20 mouse cellular contexts compared by ENCODE assay signal in the genomic region with DNA sequence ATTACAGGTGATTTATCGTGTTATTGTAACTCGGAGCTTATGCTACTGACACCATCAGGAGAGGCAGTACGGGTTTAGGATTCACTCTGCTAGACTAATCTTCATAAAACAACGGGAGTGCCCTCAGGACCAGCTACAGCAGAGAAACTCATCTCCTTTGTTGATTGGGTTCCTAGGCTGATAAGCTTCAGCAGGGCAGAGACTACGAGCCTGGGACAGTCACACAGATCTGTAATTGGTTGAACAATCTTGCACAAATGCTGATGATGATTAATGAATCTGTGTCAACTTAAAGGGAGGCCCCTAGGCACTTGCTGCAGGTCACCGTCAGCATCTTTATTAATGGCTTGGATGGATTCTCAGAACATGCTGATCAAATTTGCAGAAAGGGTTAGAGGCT. TPM values are rescaled to one million over a fixed set of nuclear protein-coding genes. Genes with fewer than 3 reads are reported as not detected.
DNase-seq lines count a peak whose midpoint lies in the region; ATAC-seq lines count a peak whose summit lies in the region.
"Had no signal": no experiment of that assay in that cellular context is flagged by ENCODE, and none has a peak within 500 bp of the region (broad histone marks: within the 10 kb centered on the region; RNA-seq: fewer than 3 reads in every experiment).

No protein-coding gene starts in this region.

- H3K4me2 ChIP-seq in neural tube, embryonic 13.5 days: no peak overlapping the region
- H3K4me2 ChIP-seq in hindbrain, embryonic 12.5 days (replicated peaks): no peak overlapping the region
- no peak overlapping the region for H3K4me2 ChIP-seq in hindbrain, embryonic 16.5 days (ENCODE audit: low read length)
- no peak overlapping the region for H3K4me2 ChIP-seq in midbrain, embryonic 13.5 days (replicated peaks)
- H3K4me2 ChIP-seq: embryonic facial prominence, embryonic 13.5 days; heart, embryonic 13.5 days had no signal

- H3K4me1 ChIP-seq in neural tube, embryonic 13.5 days (replicated peaks): no peaks in the 10 kb centered on the region
- peaks cover 3% of the 10 kb centered on the region; the same call in 1 of the 2 replicates for H3K4me1 ChIP-seq in hindbrain, embryonic 12.5 days
- no peaks in the 10 kb centered on the region for H3K4me1 ChIP-seq in hindbrain, embryonic 16.5 days (ENCODE audit: control insufficient read depth, insufficient read depth, low read depth, low read length)
- no peaks in the 10 kb centered on the region for H3K4me1 ChIP-seq in midbrain, embryonic 13.5 days (replicated peaks)

- 48% methylated on average over 6 of the region's 6 CpGs for WGBS in neural tube, embryonic 13.5 days
- WGBS in hindbrain, embryonic 12.5 days: 63% methylated on average over 6 of the region's 6 CpGs
- 54% methylated on average over 6 of the region's 6 CpGs for WGBS in hindbrain, embryonic 16.5 days
- WGBS in midbrain, embryonic 13.5 days: 70% methylated on average over 6 of the region's 6 CpGs

- H3K4me3 ChIP-seq in neural tube, embryonic 13.5 days: no peak overlapping the region
- H3K4me3 ChIP-seq in hindbrain, embryonic 12.5 days: no peak overlapping the region
- H3K4me3 ChIP-seq in hindbrain, embryonic 16.5 days (ENCODE audit: low read length): no peak overlapping the region
- no peak overlapping the region for H3K4me3 ChIP-seq in midbrain, embryonic 13.5 days (replicated peaks)
- H3K4me3 ChIP-seq: embryonic facial prominence, embryonic 13.5 days; gastrocnemius, adult 2 months; heart, embryonic 13.5 days had no signal

- no peaks in the 10 kb centered on the region for H3K9me3 ChIP-seq in neural tube, embryonic 13.5 days
- H3K9me3 ChIP-seq in hindbrain, embryonic 12.5 days (replicated peaks): no peaks in the 10 kb centered on the region
- no peaks in the 10 kb centered on the region for H3K9me3 ChIP-seq in hindbrain, embryonic 16.5 days (ENCODE audit: control insufficient read depth, low read length)
- no peaks in the 10 kb centered on the region for H3K9me3 ChIP-seq in midbrain, embryonic 13.5 days
- H3K9me3 ChIP-seq: embryonic facial prominence, embryonic 13.5 days; heart, embryonic 13.5 days had no signal

- no peak overlapping the region for H3K9ac ChIP-seq in neural tube, embryonic 13.5 days
- H3K9ac ChIP-seq in hindbrain, embryonic 12.5 days: no peak overlapping the region
- H3K9ac ChIP-seq in hindbrain, embryonic 16.5 days (ENCODE audit: low read depth, low read length): no peak overlapping the region
- no peak overlapping the region for H3K9ac ChIP-seq in midbrain, embryonic 13.5 days (replicated peaks)
- H3K9ac ChIP-seq: embryonic facial prominence, embryonic 13.5 days; heart, embryonic 13.5 days had no signal

- H3K36me3 ChIP-seq in neural tube, embryonic 13.5 days: no peaks in the 10 kb centered on the region
- no peaks in the 10 kb centered on the region for H3K36me3 ChIP-seq in hindbrain, embryonic 12.5 days
- H3K36me3 ChIP-seq in hindbrain, embryonic 16.5 days (ENCODE audit: control insufficient read depth, insufficient read depth, low read length): no peaks in the 10 kb centered on the region
- H3K36me3 ChIP-seq in midbrain, embryonic 13.5 days: no peaks in the 10 kb centered on the region
- H3K36me3 ChIP-seq: embryonic facial prominence, embryonic 13.5 days; heart, embryonic 13.5 days had no signal

- DNase-seq in neural tube, embryonic 10.5 days (ENCODE audit: extremely low spot score, low spot score): no peak
- DNase-seq in layer of hippocampus, adult 9-11 months: no peak
- no peak for DNase-seq in testis, postnatal 14 days (ENCODE audit: low spot score)
- DNase-seq: adrenal gland, postnatal 14 days; cerebellum, adult 18-20 months; cerebellum, adult 9-11 months; cerebellum, postnatal 36 days; gastrocnemius, adult 2 months; gastrocnemius, postnatal 25 days; heart, postnatal 36 days had no signal

- H3K27ac ChIP-seq in neural tube, embryonic 13.5 days (replicated peaks): 0 out of 2 replicates have a peak overlapping the region, but pooled peaks have one; percentile 38
- 0 out of 2 replicates have a peak overlapping the region, but pooled peaks have one; percentile 8 for H3K27ac ChIP-seq in hindbrain, embryonic 12.5 days
- no peak overlapping the region for H3K27ac ChIP-seq in hindbrain, embryonic 16.5 days (ENCODE audit: low read depth, low read length)
- H3K27ac ChIP-seq in midbrain, embryonic 13.5 days: no peak overlapping the region
- H3K27ac ChIP-seq: embryonic facial prominence, embryonic 13.5 days; gastrocnemius, adult 2 months; heart, embryonic 13.5 days had no signal

- ATAC-seq in neural tube, embryonic 13.5 days (ENCODE audit: low read depth): peak; percentile 59; the same call in 1 of the 2 replicates
- ATAC-seq in hindbrain, embryonic 12.5 days (ENCODE audit: low FRiP score): 0 out of 2 replicates have a peak, but pooled peaks have one; percentile 38
- peak; percentile 73 for ATAC-seq in hindbrain, embryonic 16.5 days
- ATAC-seq in midbrain, embryonic 13.5 days: no peak; the same call in 1 of the 2 replicates
- ATAC-seq: activated CD4-positive, CD25-positive, alpha-beta regulatory T cell, adult 4 months; forebrain, embryonic 14.5 days; Patski had no signal

- H3K27me3 ChIP-seq in neural tube, embryonic 13.5 days: no peaks in the 10 kb centered on the region
- no peaks in the 10 kb centered on the region for H3K27me3 ChIP-seq in hindbrain, embryonic 12.5 days
- H3K27me3 ChIP-seq in hindbrain, embryonic 16.5 days (replicated peaks; ENCODE audit: control insufficient read depth, insufficient read depth, low read length): no peaks in the 10 kb centered on the region
- H3K27me3 ChIP-seq in midbrain, embryonic 13.5 days: no peaks in the 10 kb centered on the region
- H3K27me3 ChIP-seq: embryonic facial prominence, embryonic 13.5 days; Patski had no signal

RNA-seq across cellular contexts. Expression of gene Gja8, which starts 52.6 kb away (rescaled TPM):
- 0.03 TPM in 1 of 2 replicates, not detected in the other for polyA plus RNA-seq in neural tube, embryonic 13.5 days (2015; fragmentation: Nextera tagmentation; extraction: Ambion mirVana)
- 0.03 and 0.05 TPM in 2 replicates for polyA plus RNA-seq in hindbrain, embryonic 12.5 days (2016; fragmentation: Nextera tagmentation; extraction: Ambion mirVana)
- polyA plus RNA-seq in hindbrain, embryonic 16.5 days (2015; fragmentation: Nextera tagmentation; extraction: Ambion mirVana): 0.03 and 0.04 TPM in 2 replicates
- 0.04 TPM in 1 of 2 replicates, not detected in the other for polyA plus RNA-seq in midbrain, embryonic 13.5 days (2015; fragmentation: Nextera tagmentation; extraction: Ambion mirVana)
- polyA plus RNA-seq: embryonic facial prominence, embryonic 13.5 days; forebrain, embryonic 14.5 days; heart, embryonic 13.5 days; heart, postnatal 0 days had no signal

Comparison
In these comparisons a context has a peak if more than half of its experiments do, and no peak if none do; other contexts are left out.
1. H3K27ac ChIP-seq: peak in neural tube, embryonic 13.5 days (single experiment) and hindbrain, embryonic 12.5 days (single experiment); none in hindbrain, embryonic 16.5 days (single experiment) and midbrain, embryonic 13.5 days (single experiment).